Mouse (Mus musculus) midbrain, embryonic 16.5 days (tissue): ENCODE measurements around the gene Abcg4. TPM values are rescaled to one million over a fixed set of nuclear protein-coding genes. Genes with fewer than 3 reads are reported as not detected.

Experiments used
- ATAC-seq: fragments of 200-750 bp; cut with Nextera tagmentation; 2 replicates; pipeline ENCODE4 v1.8.0; 2017; ENCODE audit warnings: moderate TSS enrichment
- H3K27ac ChIP-seq: fragments of 300-500 bp; sonication (generic); 2 replicates; pipeline ENCODE4 v1.5.1; 2014; ENCODE audit warnings: mild to moderate bottlenecking, low read length, mixed read lengths
- H3K27me3 ChIP-seq: fragments of 300-500 bp; sonication (generic); 2 replicates; pipeline ENCODE4 v1.6.1; 2014; ENCODE audit warnings: low read depth, low read length, mixed read lengths; ENCODE audit not compliant: control insufficient read depth, insufficient read depth
- H3K36me3 ChIP-seq: fragments of 300-500 bp; sonication (generic); 2 replicates; pipeline ENCODE4 v1.6.1; 2014; ENCODE audit warnings: mild to moderate bottlenecking, low read length, moderate library complexity, mixed read lengths; ENCODE audit not compliant: control insufficient read depth, insufficient read depth
- H3K4me1 ChIP-seq: fragments of 300-500 bp; sonication (generic); 2 replicates; pipeline ENCODE4 v1.6.1; 2014; ENCODE audit warnings: mild to moderate bottlenecking, low read length, mixed read lengths; ENCODE audit not compliant: control insufficient read depth, insufficient read depth
- H3K4me2 ChIP-seq: fragments of 300-500 bp; sonication (generic); 2 replicates; pipeline ENCODE4 v1.6.1; 2014; ENCODE audit warnings: mild to moderate bottlenecking, low read length, mixed read lengths
- H3K4me3 ChIP-seq: fragments of 300-500 bp; sonication (generic); 2 replicates; pipeline ENCODE4 v1.5.1; 2014; ENCODE audit warnings: low read depth, mild to moderate bottlenecking, low read length, moderate library complexity, mixed read lengths
- H3K9ac ChIP-seq: fragments of 300-500 bp; sonication (generic); 2 replicates; pipeline ENCODE4 v1.6.1; 2014; ENCODE audit warnings: low read depth, low read length, mixed read lengths
- H3K9me3 ChIP-seq: fragments of 300-500 bp; sonication (generic); replicated peaks from 2 replicates; pipeline ENCODE4 v1.6.1; 2014; ENCODE audit warnings: mild to moderate bottlenecking, low read length, mixed read lengths; ENCODE audit not compliant: control insufficient read depth, poor library complexity, severe bottlenecking
- WGBS: fragments of 180-500 bp; shearing (Covaris S2); extraction: QIAGEN DNeasy Blood & Tissue Kit; methylation state at CpG from one replicate; pipeline ENCODE4 v1.1.7; 2014; 5-methylcytosine and 5-hydroxymethylcytosine counted together
- microRNA-seq: library from miRNA; unstranded; fragments of <30 nt; microRNA quantifications from one replicate; pipeline ENCODE4, GENCODE M21; 2017
- polyA plus RNA-seq: library from polyadenylated mRNA; unstranded; fragments of >200 nt; fragmentation: Nextera tagmentation; extraction: Ambion mirVana; gene quantifications from 2 replicates; pipeline ENCODE4 v1.2.1, GENCODE M21; 2015

Abcg4 gene
- polyA plus RNA-seq, 1 experiment from 2014 or later, result 33.9 TPM

DNA sequence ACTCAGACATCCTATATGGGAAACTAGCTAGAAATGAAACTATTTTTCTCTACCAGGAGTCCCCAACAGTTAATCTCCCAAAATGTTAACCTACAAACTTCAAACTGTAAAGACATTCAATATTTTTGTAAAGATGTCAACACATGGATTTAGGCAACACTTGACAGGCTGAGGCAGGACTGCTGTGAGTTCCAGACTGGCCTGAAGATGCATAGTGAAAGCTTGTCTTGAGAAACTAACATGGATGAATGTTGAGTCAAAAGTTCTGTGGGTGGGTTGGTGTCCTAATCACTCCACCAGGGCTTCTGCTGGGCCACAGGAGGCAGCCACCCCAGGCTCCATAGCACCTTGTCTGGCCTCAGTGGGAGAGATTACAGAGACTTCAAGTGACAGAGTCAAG, 56.8 kb downstream of the Abcg4 start:
- Histone ChIP-seq H3K9me3 (no peaks in the 10 kb centered on the region), H3K4me1 (peaks cover 29% of the 10 kb centered on the region), H3K36me3 (peaks cover 4% of the 10 kb centered on the region; the same call in 1 of the 2 replicates), H3K4me2 (peak overlapping the region; percentile 72), H3K4me3 (no peak overlapping the region; the same call in 1 of the 2 replicates), H3K27me3 (no peaks in the 10 kb centered on the region), H3K27ac (no peak overlapping the region), H3K9ac (no peak overlapping the region)
- no peak for ATAC-seq

- ATAC-seq, result no peak
Measured at GRCm38 (mm10) chr9:44225993-44226392, 62.4 kb downstream of the Abcg4 start.

More at GRCm38 (mm10) chr9:44225993-44226392, 62.4 kb downstream of the Abcg4 start:
- Histone ChIP-seq H3K36me3 (peaks cover 4% of the 10 kb centered on the region; the same call in 1 of the 2 replicates), H3K4me1 (peaks cover 8% of the 10 kb centered on the region), H3K27ac (no peak overlapping the region), H3K27me3 (no peaks in the 10 kb centered on the region), H3K9ac (0 out of 2 replicates have a peak overlapping the region, but pooled peaks have one; percentile 11), H3K9me3 (no peaks in the 10 kb centered on the region), H3K4me3 (no peak overlapping the region), H3K4me2 (no peak overlapping the region)
- 56% methylated on average over 6 of the region's 6 CpGs for WGBS

Small RNA genes within 50 kb of the gene (microRNA-seq; reads per million reads assigned to microRNA genes)
- gene Gm44335, result not detected

Other genes with a start within 250 kb of the Abcg4 start
- gene Thy1, start 245.2 kb downstream of the Abcg4 start, polyA plus RNA-seq, result 2.9 and 6.4 TPM in 2 replicates
- 6.7 and 9.7 TPM in 2 replicates for gene Usp2, start 221.6 kb downstream of the Abcg4 start, polyA plus RNA-seq
- 0.15 and 0.16 TPM in 2 replicates for gene Mfrp, start 186.9 kb downstream of the Abcg4 start, polyA plus RNA-seq
- 4.6 and 5.5 TPM in 2 replicates for gene C1qtnf5, start 181.4 kb downstream of the Abcg4 start, polyA plus RNA-seq
- 0.10 and 0.15 TPM in 2 replicates for gene Gm49380, start 175.1 kb downstream of the Abcg4 start, polyA plus RNA-seq
- 25.6 and 26.0 TPM in 2 replicates for gene Rnf26, start 175.1 kb downstream of the Abcg4 start, polyA plus RNA-seq
- gene Mcam, start 154.1 kb downstream of the Abcg4 start, polyA plus RNA-seq, result 9.6 and 10.5 TPM in 2 replicates
- 21.7 and 26.5 TPM in 2 replicates for gene Cbl, start 54.6 kb downstream of the Abcg4 start, polyA plus RNA-seq
- 1.5 TPM in 1 of 2 replicates, not detected in the other for gene Ccdc153, start 47.9 kb downstream of the Abcg4 start, polyA plus RNA-seq
- gene Pdzd3, start 37.1 kb downstream of the Abcg4 start, polyA plus RNA-seq, result 0.72 and 0.82 TPM in 2 replicates
- gene Nlrx1, start 20.0 kb downstream of the Abcg4 start, polyA plus RNA-seq, result 5.1 and 6.1 TPM in 2 replicates
- gene Hinfp, start 17.1 kb upstream of the Abcg4 start, polyA plus RNA-seq, result 28.7 and 30.0 TPM in 2 replicates
- 22.3 and 24.8 TPM in 2 replicates for gene C2cd2l, start 31.7 kb upstream of the Abcg4 start, polyA plus RNA-seq
- 36.1 and 39.6 TPM in 2 replicates for gene Dpagt1, start 37.4 kb upstream of the Abcg4 start, polyA plus RNA-seq
- 112 and 124 TPM in 2 replicates for gene H2afx, start 46.1 kb upstream of the Abcg4 start, polyA plus RNA-seq
- 54.7 and 56.2 TPM in 2 replicates for gene Hmbs, start 55.6 kb upstream of the Abcg4 start, polyA plus RNA-seq
- gene Vps11, start 73.1 kb upstream of the Abcg4 start, polyA plus RNA-seq, result 40.6 and 45.6 TPM in 2 replicates
- 26.8 and 28.2 TPM in 2 replicates for gene Hyou1, start 90.9 kb upstream of the Abcg4 start, polyA plus RNA-seq
- gene Slc37a4, start 108.2 kb upstream of the Abcg4 start, polyA plus RNA-seq, result 43.1 and 46.6 TPM in 2 replicates
- gene Rps25, start 118.5 kb upstream of the Abcg4 start, polyA plus RNA-seq, result 826 and 926 TPM in 2 replicates
- 330 and 343 TPM in 2 replicates for gene Trappc4, start 119.0 kb upstream of the Abcg4 start, polyA plus RNA-seq
- 35.7 and 39.2 TPM in 2 replicates for gene Ccdc84, start 130.0 kb upstream of the Abcg4 start, polyA plus RNA-seq
- gene Foxr1, start 152.5 kb upstream of the Abcg4 start, polyA plus RNA-seq, result not detected in 2 replicates
- gene Upk2, start 166.4 kb upstream of the Abcg4 start, polyA plus RNA-seq, result not detected in 2 replicates
- 10.7 and 10.8 TPM in 2 replicates for gene Bcl9l, start 194.2 kb upstream of the Abcg4 start, polyA plus RNA-seq